Mouse (Mus musculus) midbrain, embryonic 16.5 days (tissue): ENCODE measurements around the gene Nav1. TPM values are rescaled to one million over a fixed set of nuclear protein-coding genes. Genes with fewer than 3 reads are reported as not detected.
A peak's percentile ranks its signal among the peaks of the same experiment; 100 is the strongest.

Experiments
- ATAC-seq: fragments of 200-750 bp; cut with Nextera tagmentation; 2 replicates; pipeline ENCODE4 v1.8.0; 2017; ENCODE audit warnings: moderate TSS enrichment
- H3K27ac ChIP-seq: fragments of 300-500 bp; sonication (generic); 2 replicates; pipeline ENCODE4 v1.5.1; 2014; ENCODE audit warnings: mild to moderate bottlenecking, low read length, mixed read lengths
- H3K27me3 ChIP-seq: fragments of 300-500 bp; sonication (generic); 2 replicates; pipeline ENCODE4 v1.6.1; 2014; ENCODE audit warnings: low read depth, low read length, mixed read lengths; ENCODE audit not compliant: control insufficient read depth, insufficient read depth
- H3K36me3 ChIP-seq: fragments of 300-500 bp; sonication (generic); 2 replicates; pipeline ENCODE4 v1.6.1; 2014; ENCODE audit warnings: mild to moderate bottlenecking, low read length, moderate library complexity, mixed read lengths; ENCODE audit not compliant: control insufficient read depth, insufficient read depth
- H3K4me1 ChIP-seq: fragments of 300-500 bp; sonication (generic); 2 replicates; pipeline ENCODE4 v1.6.1; 2014; ENCODE audit warnings: mild to moderate bottlenecking, low read length, mixed read lengths; ENCODE audit not compliant: control insufficient read depth, insufficient read depth
- H3K4me2 ChIP-seq: fragments of 300-500 bp; sonication (generic); 2 replicates; pipeline ENCODE4 v1.6.1; 2014; ENCODE audit warnings: mild to moderate bottlenecking, low read length, mixed read lengths
- H3K4me3 ChIP-seq: fragments of 300-500 bp; sonication (generic); 2 replicates; pipeline ENCODE4 v1.5.1; 2014; ENCODE audit warnings: low read depth, mild to moderate bottlenecking, low read length, moderate library complexity, mixed read lengths
- H3K9ac ChIP-seq: fragments of 300-500 bp; sonication (generic); 2 replicates; pipeline ENCODE4 v1.6.1; 2014; ENCODE audit warnings: low read depth, low read length, mixed read lengths
- H3K9me3 ChIP-seq: fragments of 300-500 bp; sonication (generic); replicated peaks from 2 replicates; pipeline ENCODE4 v1.6.1; 2014; ENCODE audit warnings: mild to moderate bottlenecking, low read length, mixed read lengths; ENCODE audit not compliant: control insufficient read depth, poor library complexity, severe bottlenecking
- WGBS: fragments of 180-500 bp; shearing (Covaris S2); extraction: QIAGEN DNeasy Blood & Tissue Kit; methylation state at CpG from one replicate; pipeline ENCODE4 v1.1.7; 2014; 5-methylcytosine and 5-hydroxymethylcytosine counted together
- polyA plus RNA-seq: library from polyadenylated mRNA; unstranded; fragments of >200 nt; fragmentation: Nextera tagmentation; extraction: Ambion mirVana; gene quantifications from 2 replicates; pipeline ENCODE4 v1.2.1, GENCODE M21; 2015

The Nav1 gene
- polyA plus RNA-seq, 1 experiment from 2014 or later = 53.9 TPM

DNA sequence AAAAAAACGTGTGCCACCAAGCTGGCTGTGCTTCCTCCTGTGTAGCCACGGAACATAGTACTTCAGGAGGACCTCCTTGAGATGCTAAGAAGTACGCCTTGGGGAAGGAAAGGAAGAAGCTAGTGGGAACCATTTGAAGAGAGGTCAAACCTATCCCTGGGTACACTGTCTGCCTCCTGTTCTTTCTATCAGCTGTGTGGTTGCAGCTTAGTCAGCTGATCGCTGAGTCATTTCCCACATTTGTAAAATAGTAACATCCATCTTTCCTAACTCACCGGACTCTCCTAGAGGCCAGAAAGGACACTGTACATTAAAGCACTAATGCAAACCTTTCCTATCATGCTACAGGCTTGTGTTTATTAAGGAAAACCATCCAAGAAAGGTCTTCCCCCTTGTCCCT lies 135.4 kb downstream of the Nav1 start:
- H3K4me3 ChIP-seq = no peak overlapping the region
- H3K27ac ChIP-seq = no peak overlapping the region
- no peak overlapping the region for H3K9ac ChIP-seq
- peaks cover 42% of the 10 kb centered on the region for H3K36me3 ChIP-seq
- H3K4me1 ChIP-seq = no peaks in the 10 kb centered on the region
- ATAC-seq = no peak
- no peak overlapping the region for H3K4me2 ChIP-seq
- 85% methylated on average over 5 of the region's 5 CpGs for WGBS
- no peaks in the 10 kb centered on the region for H3K27me3 ChIP-seq
- no peaks in the 10 kb centered on the region for H3K9me3 ChIP-seq

- no peaks in the 10 kb centered on the region for H3K27me3 ChIP-seq
- no peak for ATAC-seq
- H3K9me3 ChIP-seq = no peaks in the 10 kb centered on the region
- peaks cover 54% of the 10 kb centered on the region for H3K36me3 ChIP-seq
- H3K4me2 ChIP-seq = no peak overlapping the region
- no peaks in the 10 kb centered on the region for H3K4me1 ChIP-seq
- H3K27ac ChIP-seq = no peak overlapping the region
- H3K4me3 ChIP-seq = no peak overlapping the region
- WGBS = 94% methylated on average over 13 of the region's 13 CpGs
- no peak overlapping the region for H3K9ac ChIP-seq
These were observed 136.5 kb downstream of the Nav1 start for GRCm38 (mm10) chr1:135470546-135470945.

GRCm38 (mm10) chr1:135467462-135467861 lies 139.6 kb downstream of the Nav1 start:
- Histone ChIP-seq H3K36me3 (peaks cover 70% of the 10 kb centered on the region), H3K4me2 (no peak overlapping the region), H3K27ac (no peak overlapping the region), H3K27me3 (no peaks in the 10 kb centered on the region), H3K9me3 (no peaks in the 10 kb centered on the region), H3K4me1 (no peaks in the 10 kb centered on the region), H3K4me3 (no peak overlapping the region), H3K9ac (no peak overlapping the region)
- 98% methylated on average over 5 of the region's 5 CpGs for WGBS
- ATAC-seq = no peak

GRCm38 (mm10) chr1:135466935-135467334 lies 140.2 kb downstream of the Nav1 start:
- Histone ChIP-seq H3K9ac (no peak overlapping the region), H3K27me3 (no peaks in the 10 kb centered on the region), H3K4me2 (no peak overlapping the region), H3K9me3 (no peaks in the 10 kb centered on the region), H3K4me1 (no peaks in the 10 kb centered on the region), H3K36me3 (peaks cover 73% of the 10 kb centered on the region), H3K27ac (no peak overlapping the region), H3K4me3 (no peak overlapping the region)
- 77% methylated on average over 3 of the region's 3 CpGs for WGBS
- no peak for ATAC-seq

DNA sequence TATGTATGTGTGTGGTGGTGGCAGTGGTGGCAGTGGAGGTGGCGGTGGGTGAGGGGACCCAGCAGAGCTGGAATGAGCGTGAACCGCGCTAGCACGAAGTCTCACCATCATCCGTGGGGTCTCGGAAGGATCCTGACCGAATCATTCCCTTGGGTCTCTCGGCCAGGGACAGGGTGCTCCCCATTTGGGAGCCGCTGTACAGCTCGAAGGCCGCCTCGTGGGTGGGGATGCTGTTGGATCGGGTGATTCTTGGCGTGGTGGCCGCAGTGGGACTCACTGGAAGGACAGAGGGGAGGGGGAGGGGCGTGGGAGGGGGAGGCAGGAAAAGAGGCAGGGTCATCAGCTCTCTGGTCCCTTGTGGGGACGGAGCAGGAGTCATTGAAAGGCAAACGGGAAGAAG lies 141.4 kb downstream of the Nav1 start:
- no peak for ATAC-seq
- H3K9me3 ChIP-seq = no peaks in the 10 kb centered on the region
- H3K4me2 ChIP-seq = no peak overlapping the region
- no peak overlapping the region for H3K27ac ChIP-seq
- 93% methylated on average over 19 of the region's 19 CpGs for WGBS
- H3K36me3 ChIP-seq = peaks cover 63% of the 10 kb centered on the region
- no peaks in the 10 kb centered on the region for H3K27me3 ChIP-seq
- no peak overlapping the region for H3K4me3 ChIP-seq
- H3K4me1 ChIP-seq = no peaks in the 10 kb centered on the region
- H3K9ac ChIP-seq = no peak overlapping the region

DNA sequence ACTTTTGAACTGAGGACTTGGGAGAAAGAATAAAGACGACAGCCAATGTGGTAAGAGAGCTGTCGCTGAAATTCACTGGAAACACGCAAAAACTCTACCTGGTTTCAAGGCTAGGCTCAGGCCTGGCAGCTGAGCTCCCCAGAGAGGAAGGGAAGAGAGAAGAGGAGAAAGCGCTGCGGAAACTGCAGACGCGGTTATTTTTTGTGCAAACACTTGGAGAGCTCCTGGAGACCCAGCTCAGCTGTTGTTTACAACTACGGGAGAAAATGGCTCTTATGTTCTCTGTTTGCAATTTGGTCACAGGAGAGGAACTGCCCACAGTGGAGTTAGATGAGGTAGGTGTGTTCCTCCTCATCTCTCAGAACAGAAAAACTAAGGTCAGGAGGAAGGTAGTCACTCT lies 144.4 kb downstream of the Nav1 start:
- 86% methylated on average over 8 of the region's 8 CpGs for WGBS
- Histone ChIP-seq H3K36me3 (peaks cover 65% of the 10 kb centered on the region), H3K9ac (no peak overlapping the region), H3K4me2 (no peak overlapping the region), H3K4me3 (no peak overlapping the region), H3K27ac (no peak overlapping the region), H3K27me3 (no peaks in the 10 kb centered on the region), H3K4me1 (no peaks in the 10 kb centered on the region), H3K9me3 (no peaks in the 10 kb centered on the region)
- no peak for ATAC-seq

DNA sequence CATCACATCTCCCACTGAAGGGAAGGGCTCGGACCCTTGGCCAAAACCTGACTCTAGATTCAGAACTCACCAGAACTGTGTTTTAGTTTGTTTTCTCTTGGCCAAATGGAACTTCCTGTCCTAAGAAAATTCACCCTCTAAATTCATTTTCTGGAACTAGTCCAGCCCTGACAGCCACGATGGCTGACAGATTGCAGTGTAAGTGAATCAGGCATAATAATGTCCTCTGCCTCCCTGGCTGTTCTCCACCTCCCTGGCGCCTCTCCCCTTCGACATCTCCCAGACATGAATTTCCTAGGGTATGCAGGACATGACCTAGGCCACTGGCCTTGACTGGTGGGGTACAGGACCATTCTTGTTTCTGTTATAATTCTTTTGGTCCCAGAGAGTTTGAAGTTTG lies 144.8 kb downstream of the Nav1 start:
- Histone ChIP-seq H3K36me3 (peaks cover 63% of the 10 kb centered on the region), H3K4me1 (no peaks in the 10 kb centered on the region), H3K9ac (no peak overlapping the region), H3K27ac (no peak overlapping the region), H3K4me2 (no peak overlapping the region), H3K4me3 (no peak overlapping the region), H3K27me3 (no peaks in the 10 kb centered on the region), H3K9me3 (no peaks in the 10 kb centered on the region)
- ATAC-seq = no peak
- WGBS = 79% methylated on average over 4 of the region's 4 CpGs

DNA sequence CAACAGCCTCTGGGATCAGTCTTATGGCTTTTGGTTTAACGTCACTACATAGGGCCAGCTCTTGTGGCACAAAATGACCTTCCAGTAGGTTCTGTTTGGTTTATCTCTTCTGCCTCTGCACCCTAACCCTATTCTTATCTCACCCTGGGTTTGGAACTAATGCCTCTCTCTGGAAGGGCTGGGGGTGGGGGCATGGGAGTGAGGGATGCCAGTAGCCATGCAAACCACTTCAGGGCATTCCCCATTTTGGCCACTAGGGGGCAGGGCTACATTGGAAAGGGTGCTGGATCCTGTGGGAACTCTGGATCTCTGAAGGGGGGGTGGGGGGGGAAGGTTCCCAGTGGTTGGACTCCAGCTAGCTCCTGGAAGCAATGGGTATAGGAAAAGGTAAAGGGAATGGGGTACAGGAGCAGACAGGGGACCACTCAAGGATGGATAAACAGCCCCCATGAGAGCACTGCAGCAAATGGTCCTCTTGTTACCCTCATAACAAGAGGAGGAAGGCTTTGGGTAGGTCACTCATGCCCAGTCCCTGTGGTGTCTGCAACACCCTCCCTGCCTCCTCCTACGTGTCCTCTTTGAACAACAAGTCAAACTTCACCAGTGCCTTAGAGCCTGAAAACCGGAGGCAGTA lies 145.9 kb downstream of the Nav1 start:
- H3K9ac ChIP-seq = no peak overlapping the region
- no peaks in the 10 kb centered on the region for H3K4me1 ChIP-seq
- 80% methylated on average over 3 of the region's 3 CpGs for WGBS
- no peaks in the 10 kb centered on the region for H3K27me3 ChIP-seq
- no peak overlapping the region for H3K4me3 ChIP-seq
- H3K27ac ChIP-seq = no peak overlapping the region
- ATAC-seq = peak; percentile 52; the same call in 1 of the 2 replicates
- H3K36me3 ChIP-seq = peaks cover 59% of the 10 kb centered on the region
- H3K4me2 ChIP-seq = no peak overlapping the region
- no peaks in the 10 kb centered on the region for H3K9me3 ChIP-seq

DNA sequence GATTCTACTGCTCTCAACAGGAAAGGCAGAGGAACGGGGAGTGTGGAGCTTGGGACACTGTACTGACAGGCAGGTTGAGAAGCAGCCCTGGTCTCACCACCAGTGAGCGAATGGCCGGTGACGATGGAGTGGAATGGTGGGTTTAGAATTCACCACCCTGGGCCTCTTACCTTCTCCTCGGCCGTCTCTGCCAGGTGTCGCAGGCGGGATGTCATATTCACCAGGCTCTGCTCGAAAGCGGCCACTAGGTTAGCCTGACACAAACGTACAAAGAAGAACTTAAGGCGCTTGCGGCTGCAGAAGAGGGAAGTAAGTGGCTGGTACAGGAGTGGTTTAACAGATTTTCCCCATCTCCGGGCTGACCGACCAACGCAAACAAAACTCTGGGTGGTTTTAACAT lies 146.6 kb downstream of the Nav1 start:
- no peak overlapping the region for H3K4me2 ChIP-seq
- H3K27ac ChIP-seq = no peak overlapping the region
- H3K4me1 ChIP-seq = no peaks in the 10 kb centered on the region
- peaks cover 56% of the 10 kb centered on the region for H3K36me3 ChIP-seq
- no peak overlapping the region for H3K9ac ChIP-seq
- H3K9me3 ChIP-seq = no peaks in the 10 kb centered on the region
- no peak overlapping the region for H3K4me3 ChIP-seq
- no peak for ATAC-seq
- H3K27me3 ChIP-seq = no peaks in the 10 kb centered on the region
- WGBS = 94% methylated on average over 16 of the region's 16 CpGs
